Mouse (Mus musculus): ENCODE measurements around the gene Bbs9. TPM values are rescaled to one million over a fixed set of nuclear protein-coding genes. Genes with fewer than 3 reads are reported as not detected.
"Not testable (repeated sequence)": the region's sequence is repeated elsewhere in the genome, so short reads cannot be mapped to it uniquely, and the experiment has no call there.

Bbs9 gene
- polyA plus RNA-seq, 1 experiment from 2014 or later, result 15.5 TPM

DNA sequence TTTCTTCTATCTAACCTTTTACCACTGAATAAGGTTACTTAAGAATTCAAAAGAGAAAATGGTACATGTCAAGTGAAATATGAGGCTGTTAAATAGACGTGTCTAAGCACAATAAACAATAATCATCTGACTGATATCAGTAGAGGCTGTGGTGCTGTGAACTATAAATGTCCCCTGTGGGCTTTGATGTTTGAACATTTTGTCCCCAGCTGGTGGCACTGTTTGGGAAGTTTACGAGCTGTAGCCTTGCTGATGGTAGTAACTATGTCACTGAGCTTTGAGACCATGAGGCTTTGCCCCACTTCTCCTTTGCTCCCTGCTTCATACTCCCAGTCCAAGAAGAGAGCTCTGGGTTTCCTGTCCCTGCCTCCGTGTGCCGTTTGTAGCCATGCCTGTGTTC is 222.3 kb downstream of the Bbs9 start:
- WGBS (ENCODE audit: missing documents), result 78% methylated on average over 4 of the region's 4 CpGs
- no peaks in the 10 kb centered on the region for H3K36me3 ChIP-seq (ENCODE audit: inconsistent target)
- H3K4me3 ChIP-seq (ENCODE audit: inconsistent target), result no peak overlapping the region
- no peak overlapping the region for H3K27ac ChIP-seq
- no peaks in the 10 kb centered on the region for H3K79me2 ChIP-seq (ENCODE audit: inconsistent target)

DNA sequence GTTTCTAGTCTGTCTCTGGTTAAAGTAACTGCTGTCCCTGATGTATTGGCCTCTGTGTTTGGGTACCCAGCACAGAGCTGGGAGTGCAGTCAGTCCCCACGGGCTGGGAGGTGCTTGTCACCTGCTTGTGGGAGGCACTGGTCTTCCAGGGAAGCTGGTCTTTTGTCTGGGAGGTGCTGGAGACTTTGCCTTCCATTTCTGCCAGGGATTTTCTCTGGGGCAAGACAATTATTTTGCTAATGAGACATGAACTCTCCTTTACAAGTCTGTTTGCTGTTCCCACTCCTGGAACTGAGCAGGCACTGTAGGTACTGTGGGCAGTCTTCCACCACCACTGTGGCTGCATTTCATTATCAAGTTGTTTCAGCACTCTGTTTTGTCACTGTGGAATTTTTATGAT is 223.0 kb downstream of the Bbs9 start:
- no peak overlapping the region for H3K27ac ChIP-seq
- no peaks in the 10 kb centered on the region for H3K79me2 ChIP-seq (ENCODE audit: inconsistent target)
- WGBS (ENCODE audit: missing documents), result 87% methylated on average over 1 of the region's 1 CpGs
- no peak overlapping the region for H3K4me3 ChIP-seq (ENCODE audit: inconsistent target)
- H3K36me3 ChIP-seq (ENCODE audit: inconsistent target), result no peaks in the 10 kb centered on the region

DNA sequence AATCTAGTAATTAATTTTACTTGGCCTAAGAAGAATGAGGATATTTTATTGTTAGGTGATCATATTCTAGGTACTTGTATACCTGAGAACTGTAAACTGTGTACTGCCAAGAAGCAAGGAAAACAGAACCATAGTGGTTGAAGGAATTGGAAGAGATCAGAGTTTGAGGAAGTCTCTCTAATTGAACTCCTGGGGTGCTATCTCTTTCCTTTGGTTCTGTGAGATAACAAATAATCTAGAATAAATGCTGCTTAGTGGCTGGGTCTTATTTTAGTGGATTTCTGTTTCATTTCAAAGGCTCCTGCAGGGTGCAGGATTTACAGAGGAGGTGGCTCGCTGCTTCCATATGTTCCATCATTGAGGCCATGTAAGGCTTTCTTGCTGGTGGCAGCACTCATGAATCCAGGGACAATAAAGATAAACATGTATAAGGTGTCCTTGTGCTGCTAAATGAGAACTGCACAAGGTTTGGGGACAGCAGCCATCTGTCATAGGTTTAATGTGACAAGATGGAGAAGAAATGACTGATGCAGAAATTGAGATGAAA is 226.6 kb downstream of the Bbs9 start:
- Histone ChIP-seq H3K27ac (no peak overlapping the region), H3K4me3 (ENCODE audit: inconsistent target) (no peak overlapping the region), H3K79me2 (ENCODE audit: inconsistent target) (no peaks in the 10 kb centered on the region), H3K36me3 (ENCODE audit: inconsistent target) (no peaks in the 10 kb centered on the region)
- WGBS (ENCODE audit: missing documents), result 93% methylated on average over 1 of the region's 1 CpGs

DNA sequence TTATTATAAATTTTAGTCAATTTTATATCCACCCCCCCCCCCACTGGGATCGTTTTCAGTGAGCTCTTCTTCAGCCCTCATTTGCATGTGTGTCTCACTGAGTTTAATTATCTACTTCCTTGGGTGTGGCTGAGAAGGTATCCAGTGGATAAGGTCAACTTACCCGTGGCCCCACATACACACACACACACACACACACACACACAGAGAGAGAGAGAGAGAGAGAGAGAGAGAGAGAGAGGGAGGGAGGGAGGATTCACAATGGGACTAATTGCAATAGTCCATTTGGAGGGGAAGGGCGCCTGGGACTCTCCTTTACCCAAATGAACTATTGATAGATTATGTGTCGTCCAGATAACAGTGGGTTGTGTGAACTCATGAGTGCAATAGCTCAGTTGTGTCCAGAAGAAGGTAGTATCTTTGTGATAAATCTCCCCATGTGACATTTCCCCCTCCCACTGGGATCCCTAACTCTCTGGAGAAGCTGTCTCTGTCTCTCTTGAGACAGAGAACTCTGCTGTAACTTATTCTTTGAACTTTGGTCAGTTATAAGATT is 227.4 kb downstream of the Bbs9 start:
- H3K27ac ChIP-seq, result no peak overlapping the region
- 96% methylated on average over 2 of the region's 4 CpGs for whole genome bisulfite sequencing (ENCODE audit: missing documents)
- no peak overlapping the region for H3K4me3 ChIP-seq (ENCODE audit: inconsistent target)
- H3K79me2 ChIP-seq (ENCODE audit: inconsistent target), result no peaks in the 10 kb centered on the region
- no peaks in the 10 kb centered on the region for H3K36me3 ChIP-seq (ENCODE audit: inconsistent target)

DNA sequence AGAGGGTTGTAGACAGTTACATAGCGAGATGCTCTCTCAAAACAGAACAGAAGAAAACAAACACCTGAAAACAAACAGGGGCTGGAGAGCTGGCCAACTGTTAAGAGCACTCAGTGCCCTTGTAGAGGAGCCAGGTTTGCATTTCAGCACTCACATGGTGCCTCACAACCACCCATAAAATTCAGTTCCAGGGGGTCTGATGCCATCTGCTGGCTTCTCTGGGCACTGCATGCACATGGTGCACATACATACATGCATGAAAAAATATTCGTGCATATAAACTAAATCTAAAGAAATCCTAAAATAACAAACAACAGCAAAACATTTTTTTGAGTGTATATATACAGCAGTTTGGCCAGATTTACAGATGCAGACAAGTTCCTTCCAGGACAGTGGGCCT is 228.0 kb downstream of the Bbs9 start:
- 100% methylated on average over 2 of the region's 2 CpGs for WGBS (ENCODE audit: missing documents)
- Histone ChIP-seq H3K36me3 (ENCODE audit: inconsistent target) (no peaks in the 10 kb centered on the region), H3K79me2 (ENCODE audit: inconsistent target) (no peaks in the 10 kb centered on the region), H3K27ac (no peak overlapping the region), H3K4me3 (ENCODE audit: inconsistent target) (no peak overlapping the region)

DNA sequence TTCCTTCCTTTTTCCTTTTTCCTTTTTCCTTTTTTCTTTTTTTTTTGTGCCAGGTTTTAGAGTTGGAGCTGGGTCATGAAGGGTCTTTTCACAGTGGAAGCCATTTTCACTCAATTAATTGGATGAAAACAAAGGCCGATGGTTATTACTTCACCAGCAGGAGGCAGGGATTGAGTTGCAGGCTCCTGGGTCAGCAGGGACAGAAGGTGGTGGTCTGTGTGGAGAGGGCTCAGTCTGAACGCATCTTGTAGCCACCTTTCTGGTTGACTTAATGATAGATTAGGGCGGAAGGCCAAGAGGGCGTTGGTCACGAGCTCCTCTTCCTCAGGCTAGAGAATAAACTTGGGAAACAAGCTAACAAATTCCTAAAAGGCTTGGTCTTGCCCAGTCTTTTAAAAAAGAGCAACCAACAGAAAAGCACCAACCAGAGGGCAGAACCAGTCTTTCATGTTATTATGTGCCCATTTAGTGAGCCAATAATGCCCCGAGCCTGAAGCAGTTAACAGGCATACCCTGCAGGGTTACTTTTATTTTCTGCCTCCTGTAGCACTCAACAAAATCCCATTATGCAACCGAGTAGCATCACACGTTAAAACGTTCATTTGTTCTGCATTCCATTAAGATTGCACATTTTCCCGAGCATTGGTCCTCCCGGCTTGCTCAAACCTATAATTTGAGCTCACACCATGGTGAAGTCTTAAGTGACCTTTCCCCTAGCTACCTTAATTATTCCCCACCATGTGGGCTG is 231.8 kb downstream of the Bbs9 start:
- 93% methylated on average over 11 of the region's 11 CpGs for WGBS (ENCODE audit: missing documents)
- Histone ChIP-seq H3K4me3 (ENCODE audit: inconsistent target) (no peak overlapping the region), H3K79me2 (ENCODE audit: inconsistent target) (no peaks in the 10 kb centered on the region), H3K27ac (no peak overlapping the region), H3K36me3 (ENCODE audit: inconsistent target) (no peaks in the 10 kb centered on the region)

DNA sequence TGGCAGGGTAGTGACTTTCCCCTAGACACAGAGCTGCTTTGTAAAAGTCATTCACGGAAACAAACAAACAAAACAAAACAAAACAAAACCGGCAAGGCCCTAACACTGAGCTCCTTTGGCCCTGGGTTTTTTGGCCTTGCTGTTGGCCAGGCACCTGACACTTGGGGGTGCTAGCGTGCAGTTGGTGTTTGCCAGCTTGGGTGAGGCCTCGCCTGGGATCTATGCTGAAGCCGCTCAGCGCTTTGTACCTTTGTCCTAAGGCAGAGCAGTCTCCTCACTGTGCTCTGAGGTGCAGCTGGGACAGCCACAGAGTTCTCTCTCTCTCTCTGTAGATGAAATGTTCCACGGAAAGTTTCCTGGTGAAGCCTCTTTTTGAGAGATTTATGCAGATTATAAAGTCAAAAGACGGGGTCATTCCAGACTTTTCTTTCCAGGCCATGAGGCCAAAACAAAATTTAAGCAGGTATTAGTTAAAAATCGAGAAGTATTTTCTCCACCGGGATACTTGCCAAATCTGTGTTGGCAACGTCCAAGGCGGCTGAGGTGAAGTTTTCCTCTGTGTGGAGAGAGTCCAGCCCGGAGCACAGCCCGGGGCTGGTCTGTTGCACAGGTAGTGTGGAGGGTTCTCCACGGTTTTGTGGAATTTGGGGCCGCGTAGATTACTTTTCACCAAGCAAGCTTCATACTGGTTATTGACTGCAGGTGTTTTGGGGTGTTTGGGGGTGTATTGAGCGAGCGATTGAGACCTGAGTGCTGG is 233.6 kb downstream of the Bbs9 start:
- Histone ChIP-seq H3K79me2 (ENCODE audit: inconsistent target) (no peaks in the 10 kb centered on the region), H3K4me3 (ENCODE audit: inconsistent target) (no peak overlapping the region), H3K27ac (no peak overlapping the region), H3K36me3 (ENCODE audit: inconsistent target) (no peaks in the 10 kb centered on the region)
- 70% methylated on average over 19 of the region's 19 CpGs for WGBS (ENCODE audit: missing documents)

DNA sequence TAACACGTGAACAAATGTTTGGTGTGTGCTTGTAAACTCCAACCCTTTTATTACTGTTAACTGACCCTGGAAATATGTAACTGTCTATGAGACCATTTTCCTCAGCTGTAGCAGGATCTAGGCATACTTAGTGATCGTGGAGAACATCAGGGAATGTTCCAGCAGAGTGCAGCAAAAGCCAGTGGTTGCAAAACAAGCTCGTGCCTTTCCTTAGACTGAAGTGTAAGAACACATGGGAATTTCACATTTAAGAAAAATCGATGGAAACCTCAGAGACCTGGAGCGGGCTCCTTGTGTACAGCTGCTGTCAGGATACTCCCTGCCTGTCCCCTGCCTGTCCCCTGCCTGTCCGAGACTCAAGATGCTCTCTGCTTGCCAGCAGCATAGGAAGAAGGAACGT is 234.5 kb downstream of the Bbs9 start:
- Histone ChIP-seq H3K36me3 (ENCODE audit: inconsistent target) (no peaks in the 10 kb centered on the region), H3K27ac (no peak overlapping the region), H3K79me2 (ENCODE audit: inconsistent target) (no peaks in the 10 kb centered on the region), H3K4me3 (ENCODE audit: inconsistent target) (no peak overlapping the region)
- WGBS (ENCODE audit: missing documents), result 88% methylated on average over 7 of the region's 7 CpGs

DNA sequence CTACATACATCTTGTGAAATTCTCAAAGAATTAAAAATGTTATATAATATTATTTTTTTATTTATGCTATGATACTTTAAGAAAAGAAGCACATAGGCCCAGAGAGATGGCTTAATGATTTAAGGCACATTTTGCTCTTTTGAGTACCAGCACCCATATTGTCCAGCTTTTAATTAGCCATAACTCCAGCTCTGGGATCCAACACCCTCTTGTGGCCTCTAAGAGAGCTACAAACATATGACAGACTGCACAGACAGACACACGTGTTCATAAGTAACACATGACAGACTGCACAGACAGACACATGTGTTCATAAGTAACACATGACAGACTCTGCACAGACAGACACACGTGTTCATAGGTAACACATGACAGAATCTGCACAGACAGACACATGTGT is 235.8 kb downstream of the Bbs9 start:
- 95% methylated on average over 2 of the region's 2 CpGs for WGBS (ENCODE audit: missing documents)
- H3K27ac ChIP-seq, result no peak overlapping the region
- H3K36me3 ChIP-seq (ENCODE audit: inconsistent target), result no peaks in the 10 kb centered on the region
- H3K79me2 ChIP-seq (ENCODE audit: inconsistent target), result no peaks in the 10 kb centered on the region
- H3K4me3 ChIP-seq (ENCODE audit: inconsistent target), result no peak overlapping the region

DNA sequence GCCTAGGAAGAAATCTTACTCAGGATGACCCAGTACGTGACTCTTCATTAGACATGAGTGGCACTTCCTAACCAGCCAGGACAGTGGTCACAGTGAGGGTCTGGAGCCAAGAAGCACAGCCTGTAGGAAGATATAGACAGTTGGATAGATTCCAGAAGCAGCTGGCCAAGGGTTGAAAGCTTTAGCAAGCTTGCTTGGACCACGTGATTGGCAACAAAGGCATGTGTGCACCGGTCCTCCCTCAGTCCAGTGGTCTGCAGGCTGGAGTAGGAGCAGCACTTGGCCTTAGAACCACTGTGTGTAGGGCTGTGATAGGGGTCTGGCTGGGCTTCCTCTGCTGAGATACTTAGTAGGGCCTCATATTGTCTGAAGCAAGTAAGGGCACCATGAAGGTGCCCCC is 237.2 kb downstream of the Bbs9 start:
- H3K36me3 ChIP-seq (ENCODE audit: inconsistent target), result no peaks in the 10 kb centered on the region
- no peak overlapping the region for H3K27ac ChIP-seq
- 64% methylated on average over 3 of the region's 3 CpGs for WGBS (ENCODE audit: missing documents)
- H3K4me3 ChIP-seq (ENCODE audit: inconsistent target), result no peak overlapping the region
- no peaks in the 10 kb centered on the region for H3K79me2 ChIP-seq (ENCODE audit: inconsistent target)

DNA sequence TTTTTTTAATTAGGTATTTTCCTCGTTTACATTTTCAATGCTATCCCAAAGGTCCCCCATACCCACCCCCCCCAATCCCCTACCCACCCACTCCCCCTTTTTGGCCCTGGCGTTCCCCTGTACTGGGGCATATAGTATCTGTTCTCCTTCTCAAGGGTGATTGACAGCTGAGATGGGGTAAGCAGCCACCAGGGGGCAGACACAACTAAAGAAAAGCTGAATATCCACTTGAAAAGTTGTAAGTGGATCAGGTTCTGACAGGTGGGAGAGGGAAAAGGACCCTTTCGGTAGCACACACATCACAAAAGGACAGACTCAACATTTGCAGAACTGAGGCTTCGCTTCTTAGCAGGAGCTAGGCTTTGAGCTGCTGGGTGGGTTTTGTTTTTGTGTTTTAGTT is 237.8 kb downstream of the Bbs9 start:
- not testable (repeated sequence) for H3K36me3 ChIP-seq (ENCODE audit: inconsistent target); H3K27ac ChIP-seq; H3K4me3 ChIP-seq (ENCODE audit: inconsistent target); H3K79me2 ChIP-seq (ENCODE audit: inconsistent target)
- WGBS (ENCODE audit: missing documents), result 83% methylated on average over 2 of the region's 4 CpGs

DNA sequence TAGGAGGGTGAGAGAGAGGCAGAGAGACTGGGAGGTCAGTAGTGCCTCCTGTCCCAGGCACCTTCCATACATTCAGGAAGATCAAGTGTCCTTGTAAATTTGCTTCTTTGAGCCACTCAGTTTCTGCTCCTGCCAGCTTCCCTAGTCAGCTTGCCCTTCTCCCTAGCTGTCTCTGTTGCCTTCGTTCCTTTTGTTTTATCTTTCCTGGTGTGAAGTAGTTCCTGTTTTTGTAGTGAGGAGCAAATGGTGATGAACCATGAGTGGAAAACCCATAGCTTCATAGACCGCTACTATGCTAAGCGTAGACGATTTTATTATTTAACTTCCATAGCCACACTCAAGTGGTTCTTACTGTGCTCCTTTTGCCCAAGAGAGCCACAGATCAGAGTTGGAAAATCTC is 242.1 kb downstream of the Bbs9 start:
- Histone ChIP-seq H3K79me2 (ENCODE audit: inconsistent target) (no peaks in the 10 kb centered on the region), H3K36me3 (ENCODE audit: inconsistent target) (no peaks in the 10 kb centered on the region)
- 77% methylated on average over 4 of the region's 4 CpGs for WGBS (ENCODE audit: missing documents)

DNA sequence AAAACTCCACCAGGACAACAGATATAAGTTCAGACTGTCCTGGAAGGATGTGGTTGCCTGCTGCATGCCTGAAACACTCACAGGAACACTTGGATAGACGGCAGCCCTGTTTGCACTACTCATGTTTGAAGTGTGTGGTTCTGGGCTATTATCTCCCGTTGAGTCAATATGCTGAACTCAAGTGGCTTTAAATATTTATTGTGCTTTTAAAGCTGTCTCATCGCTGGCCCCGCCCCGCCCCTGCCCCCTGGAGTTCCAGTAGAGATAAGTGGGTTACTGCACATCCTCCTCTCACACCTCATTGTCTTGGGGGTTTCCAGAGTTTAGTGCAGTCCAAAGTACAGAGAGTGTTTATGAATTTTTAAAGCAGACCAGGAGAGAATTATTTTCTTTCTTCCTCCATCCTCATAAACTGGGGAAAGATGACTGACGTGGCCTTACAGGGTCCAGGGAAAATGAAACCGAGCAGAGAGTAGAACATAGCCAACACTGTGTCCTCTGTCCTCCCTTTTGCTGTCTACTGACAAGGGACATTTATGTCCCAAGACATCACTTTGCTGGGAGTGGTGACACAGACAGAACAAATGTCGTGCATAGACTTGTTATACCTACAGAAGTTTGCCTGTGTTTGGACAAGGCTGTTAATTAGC is 242.8 kb downstream of the Bbs9 start:
- WGBS (ENCODE audit: missing documents), result 84% methylated on average over 8 of the region's 8 CpGs

More for the DNA sequence above, 242.1 kb downstream of the Bbs9 start:
- Histone ChIP-seq H3K27ac (no peak overlapping the region), H3K4me3 (ENCODE audit: inconsistent target) (no peak overlapping the region)

DNA sequence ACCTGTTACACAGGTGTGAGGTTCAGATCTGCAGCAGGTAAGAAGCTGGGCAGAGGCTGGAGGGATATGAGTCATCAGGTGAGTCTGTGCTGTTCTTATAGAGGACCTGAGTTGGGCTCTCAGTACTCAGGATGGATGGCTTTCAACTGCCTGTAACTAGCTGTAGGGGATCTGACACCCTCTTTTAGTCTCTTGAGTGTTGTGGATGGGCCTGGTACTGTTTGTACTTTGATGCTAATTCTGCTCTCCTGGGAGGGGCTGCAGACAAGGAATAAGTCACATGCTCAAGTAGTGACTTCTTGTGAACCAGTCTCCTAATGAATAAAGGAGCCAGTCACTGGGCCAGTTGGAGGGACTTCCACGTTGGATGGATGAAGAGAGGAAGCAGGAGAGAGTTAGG is 257.1 kb downstream of the Bbs9 start:
- H3K79me2 ChIP-seq (ENCODE audit: inconsistent target), result no peaks in the 10 kb centered on the region
- no peak overlapping the region for H3K27ac ChIP-seq
- WGBS (ENCODE audit: missing documents), result 78% methylated on average over 1 of the region's 1 CpGs
- H3K36me3 ChIP-seq (ENCODE audit: inconsistent target), result no peaks in the 10 kb centered on the region
- no peak overlapping the region for H3K4me3 ChIP-seq (ENCODE audit: inconsistent target)

More for the DNA sequence above, 242.8 kb downstream of the Bbs9 start:
- no peaks in the 10 kb centered on the region for H3K79me2 ChIP-seq (ENCODE audit: inconsistent target)
- H3K27ac ChIP-seq, result no peak overlapping the region
- H3K4me3 ChIP-seq (ENCODE audit: inconsistent target), result no peak overlapping the region
- H3K36me3 ChIP-seq (ENCODE audit: inconsistent target), result no peaks in the 10 kb centered on the region

DNA sequence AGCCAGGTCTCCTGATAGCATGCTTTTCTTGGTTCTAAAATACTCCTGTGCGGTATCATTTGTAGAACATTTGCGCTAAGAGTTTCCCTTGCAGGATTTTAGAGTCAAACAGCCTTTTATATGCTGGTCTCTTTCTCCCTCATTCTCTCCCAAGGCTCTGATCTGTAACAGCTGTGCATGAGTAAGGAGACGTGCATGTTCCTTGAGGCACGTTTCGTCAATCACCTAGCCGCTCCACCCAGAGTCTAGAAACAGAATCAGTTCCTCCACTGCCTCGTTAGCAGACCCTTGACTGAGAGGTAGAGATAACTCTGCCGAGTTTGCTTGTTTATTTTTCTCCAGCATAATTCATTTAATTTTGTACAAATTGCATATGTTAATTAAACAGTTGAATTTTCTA is 259.4 kb downstream of the Bbs9 start:
- 90% methylated on average over 8 of the region's 8 CpGs for WGBS (ENCODE audit: missing documents)

More for the DNA sequence above, 259.4 kb downstream of the Bbs9 start:
- Histone ChIP-seq H3K36me3 (ENCODE audit: inconsistent target) (no peaks in the 10 kb centered on the region), H3K79me2 (ENCODE audit: inconsistent target) (no peaks in the 10 kb centered on the region), H3K27ac (no peak overlapping the region), H3K4me3 (ENCODE audit: inconsistent target) (no peak overlapping the region)

All from macrophage (primary cell).